Mouse (Mus musculus) neural tube, embryonic 14.5 days (tissue): ENCODE data around the gene Pxn. TPM values are rescaled to one million over a fixed set of nuclear protein-coding genes. Genes with fewer than 3 reads are reported as not detected.

Experiments
- ATAC-seq: fragments of 200-750 bp; cut with Nextera tagmentation; 2 replicates; pipeline ENCODE4 v1.8.0; 2017; ENCODE audit warnings: low read depth, mild to moderate bottlenecking, moderate TSS enrichment, moderate library complexity
- H3K27ac ChIP-seq: fragments of 300-500 bp; sonication (generic); 2 replicates; pipeline ENCODE4 v1.5.1; 2014; ENCODE audit warnings: low read depth, mild to moderate bottlenecking, control low read depth, low read length, moderate library complexity, mixed read lengths
- H3K27me3 ChIP-seq: fragments of 300-500 bp; sonication (generic); 2 replicates; pipeline ENCODE4 v1.6.1; 2014; ENCODE audit warnings: low read length; ENCODE audit not compliant: control insufficient read depth, insufficient read depth
- H3K36me3 ChIP-seq: fragments of 300-500 bp; sonication (generic); 2 replicates; pipeline ENCODE4 v1.6.1; 2014; ENCODE audit warnings: low read length, mixed read lengths; ENCODE audit not compliant: control insufficient read depth, insufficient read depth
- H3K4me1 ChIP-seq: fragments of 300-500 bp; sonication (generic); 2 replicates; pipeline ENCODE4 v1.6.1; 2014; ENCODE audit warnings: low read length; ENCODE audit not compliant: control insufficient read depth, insufficient read depth
- H3K4me2 ChIP-seq: fragments of 300-500 bp; sonication (generic); 2 replicates; pipeline ENCODE4 v1.6.1; 2014; ENCODE audit warnings: mild to moderate bottlenecking, low read depth, low read length, control low read depth
- H3K4me3 ChIP-seq: fragments of 300-500 bp; sonication (generic); 2 replicates; pipeline ENCODE4 v1.5.1; 2014; ENCODE audit warnings: low read depth, low read length, control low read depth, mixed read lengths
- H3K9ac ChIP-seq: fragments of 300-500 bp; sonication (generic); replicated peaks from 2 replicates; pipeline ENCODE4 v1.6.1; 2014; ENCODE audit warnings: low read depth, mild to moderate bottlenecking, control low read depth, low read length, mixed read lengths
- H3K9me3 ChIP-seq: fragments of 300-500 bp; sonication (generic); 2 replicates; pipeline ENCODE4 v1.6.1; 2016; ENCODE audit warnings: low read length; ENCODE audit not compliant: control insufficient read depth
- WGBS: fragments of 180-500 bp; shearing (Covaris S2); extraction: QIAGEN DNeasy Blood & Tissue Kit; methylation state at CpG from one replicate; pipeline ENCODE4 v1.1.7; 2014; 5-methylcytosine and 5-hydroxymethylcytosine counted together
- polyA plus RNA-seq: library from polyadenylated mRNA; unstranded; fragments of >200 nt; fragmentation: Nextera tagmentation; extraction: Ambion mirVana; gene quantifications from 2 replicates; pipeline ENCODE4 v1.2.1, GENCODE M21; 2014

Gene Pxn
- polyA plus RNA-seq, 1 experiment from 2014 or later: 8.5 TPM

DNA sequence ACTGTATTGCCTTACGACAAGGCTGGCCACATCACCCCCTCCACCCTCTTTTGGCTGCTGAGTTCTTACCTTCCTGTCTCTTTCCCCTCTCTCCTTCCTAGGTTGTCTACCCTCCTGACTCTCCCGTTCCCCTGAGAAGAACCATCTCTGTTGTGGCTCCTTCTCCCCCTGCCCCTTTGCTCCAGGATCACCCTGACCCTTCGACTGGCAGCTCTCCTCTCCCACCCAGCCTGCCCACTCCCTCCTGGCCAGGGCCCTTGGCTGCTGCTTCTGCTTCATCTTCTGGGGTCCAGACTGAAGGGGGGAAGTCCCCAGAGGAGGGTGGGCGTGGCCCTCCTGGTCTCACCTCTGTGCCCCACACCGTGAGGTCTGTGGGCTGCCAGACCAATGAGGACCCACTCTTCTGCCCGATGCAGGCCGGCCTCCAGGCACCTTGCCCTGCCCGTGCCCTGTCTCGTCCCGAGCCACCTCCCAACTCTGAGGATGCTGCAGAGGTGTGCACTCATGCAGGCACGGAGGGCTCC, 44.1 kb downstream of the Pxn start:
- Histone ChIP-seq H3K9me3 (no peaks in the 10 kb centered on the region), H3K27ac (no peak overlapping the region), H3K36me3 (peaks cover 29% of the 10 kb centered on the region; the same call in 1 of the 2 replicates), H3K27me3 (no peaks in the 10 kb centered on the region), H3K4me1 (no peaks in the 10 kb centered on the region), H3K4me3 (no peak overlapping the region), H3K9ac (no peak overlapping the region), H3K4me2 (no peak overlapping the region)
- 87% methylated on average over 11 of the region's 11 CpGs for WGBS
- no peak for ATAC-seq

DNA sequence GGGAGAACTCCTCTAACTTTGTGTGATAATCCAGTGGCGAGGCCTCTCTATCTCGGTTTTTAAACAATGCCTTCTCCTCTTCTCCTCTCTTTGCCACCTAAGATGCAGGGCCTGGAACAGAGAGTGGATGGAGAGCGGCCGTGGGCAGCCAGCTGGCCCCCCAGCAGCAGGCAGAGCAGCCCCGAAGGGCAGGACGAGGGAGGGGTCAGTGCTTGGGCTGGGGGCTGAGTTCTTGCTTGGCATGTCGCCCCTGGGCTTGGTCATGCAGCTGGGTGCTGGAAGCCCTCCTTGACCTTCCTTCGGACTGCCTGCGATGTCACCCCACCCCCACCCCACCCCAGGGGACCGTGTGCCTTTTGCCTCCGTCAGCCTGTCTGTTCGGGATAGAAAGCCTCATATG, 44.9 kb downstream of the Pxn start:
- 80% methylated on average over 12 of the region's 12 CpGs for WGBS
- no peaks in the 10 kb centered on the region for H3K4me1 ChIP-seq
- H3K9me3 ChIP-seq: no peaks in the 10 kb centered on the region
- H3K36me3 ChIP-seq: peaks cover 29% of the 10 kb centered on the region; the same call in 1 of the 2 replicates
- H3K27ac ChIP-seq: no peak overlapping the region
- no peaks in the 10 kb centered on the region for H3K27me3 ChIP-seq
- no peak overlapping the region for H3K4me2 ChIP-seq
- no peak overlapping the region for H3K9ac ChIP-seq
- no peak overlapping the region for H3K4me3 ChIP-seq
- ATAC-seq: no peak

DNA sequence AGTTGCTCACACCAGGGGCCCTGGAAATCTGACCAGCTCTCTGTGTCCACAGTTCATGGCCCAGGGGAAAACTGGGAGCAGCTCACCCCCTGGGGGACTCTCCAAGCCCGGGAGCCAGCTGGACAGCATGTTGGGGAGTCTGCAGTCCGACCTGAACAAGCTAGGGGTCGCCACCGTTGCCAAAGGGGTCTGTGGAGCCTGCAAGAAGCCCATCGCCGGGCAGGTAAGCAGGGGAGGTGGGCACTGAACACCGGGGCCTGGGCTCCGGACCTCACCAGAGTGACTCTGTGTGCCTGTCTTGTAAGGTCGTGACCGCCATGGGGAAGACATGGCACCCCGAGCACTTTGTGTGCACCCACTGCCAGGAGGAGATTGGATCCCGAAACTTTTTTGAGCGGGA, 45.3 kb downstream of the Pxn start:
- Histone ChIP-seq H3K4me3 (no peak overlapping the region), H3K36me3 (peaks cover 28% of the 10 kb centered on the region; the same call in 1 of the 2 replicates), H3K27ac (no peak overlapping the region), H3K27me3 (no peaks in the 10 kb centered on the region), H3K9ac (no peak overlapping the region), H3K9me3 (no peaks in the 10 kb centered on the region), H3K4me1 (no peaks in the 10 kb centered on the region), H3K4me2 (no peak overlapping the region)
- WGBS: 84% methylated on average over 13 of the region's 13 CpGs
- ATAC-seq: no peak

DNA sequence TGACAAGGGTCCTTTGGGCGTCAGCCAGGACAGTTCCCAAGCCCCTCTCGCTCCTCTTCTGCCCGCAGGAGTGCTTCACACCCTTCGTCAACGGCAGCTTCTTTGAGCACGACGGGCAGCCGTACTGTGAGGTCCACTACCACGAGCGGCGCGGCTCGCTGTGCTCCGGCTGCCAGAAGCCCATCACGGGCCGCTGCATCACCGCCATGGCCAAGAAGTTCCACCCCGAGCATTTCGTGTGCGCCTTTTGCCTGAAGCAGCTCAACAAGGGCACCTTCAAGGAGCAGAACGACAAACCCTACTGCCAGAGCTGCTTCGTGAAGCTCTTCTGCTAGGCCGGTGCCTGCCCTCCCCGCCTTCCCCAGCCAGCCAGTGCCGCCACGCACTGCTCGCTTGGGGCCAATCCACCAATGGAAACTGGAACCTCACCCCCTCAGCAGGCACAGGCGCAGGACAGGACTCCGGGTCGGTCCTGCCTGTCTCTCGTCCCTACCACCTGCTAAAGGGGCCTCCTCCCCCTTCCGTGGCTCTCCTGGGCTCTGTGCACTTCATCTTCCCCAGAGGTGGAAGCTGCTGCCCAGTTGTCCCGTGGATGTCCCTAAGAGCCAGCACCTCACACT, 47.4 kb downstream of the Pxn start:
- H3K36me3 ChIP-seq: peaks cover 18% of the 10 kb centered on the region; the same call in 1 of the 2 replicates
- H3K4me3 ChIP-seq: no peak overlapping the region
- no peaks in the 10 kb centered on the region for H3K27me3 ChIP-seq
- H3K4me1 ChIP-seq: no peaks in the 10 kb centered on the region
- WGBS: 88% methylated on average over 33 of the region's 33 CpGs
- H3K4me2 ChIP-seq: no peak overlapping the region
- no peak overlapping the region for H3K9ac ChIP-seq
- no peaks in the 10 kb centered on the region for H3K9me3 ChIP-seq
- no peak for ATAC-seq
- no peak overlapping the region for H3K27ac ChIP-seq

DNA sequence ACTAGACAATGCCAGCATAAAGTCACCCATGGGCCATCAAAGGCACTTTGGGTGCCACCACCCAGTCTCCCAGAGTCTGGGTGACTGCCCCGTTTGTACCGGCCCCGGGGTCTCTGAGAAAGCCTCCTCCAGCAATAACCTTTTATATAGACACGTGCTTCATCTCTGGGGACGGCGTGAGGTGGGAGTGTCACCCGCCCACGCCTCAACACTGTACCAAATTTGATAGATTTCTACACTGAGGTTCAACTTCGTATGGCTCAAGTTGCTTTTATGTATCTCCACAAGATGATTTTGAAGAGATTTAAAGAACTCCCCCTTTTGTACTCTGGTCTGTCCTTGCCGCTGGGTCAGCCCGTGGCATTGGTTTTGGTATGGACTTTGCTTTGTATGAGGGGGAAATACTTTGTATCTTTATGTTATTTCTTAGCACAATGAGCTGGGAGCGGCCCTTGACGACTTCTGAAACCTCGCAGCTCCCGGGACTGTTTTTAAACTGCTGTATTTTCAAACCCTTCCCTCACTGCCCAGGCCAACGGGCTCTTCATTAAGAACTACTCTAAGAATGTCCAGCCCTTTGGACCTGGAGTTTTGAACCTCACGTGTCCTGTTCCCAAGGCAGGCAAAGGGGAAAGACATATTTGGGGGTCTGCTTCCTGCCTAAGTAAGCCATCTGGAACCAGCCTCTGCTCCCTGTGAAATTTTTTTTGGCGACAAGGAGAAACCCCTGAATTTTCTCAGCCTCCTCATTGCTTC, 48.2 kb downstream of the Pxn start:
- no peak for ATAC-seq
- peaks cover 14% of the 10 kb centered on the region; the same call in 1 of the 2 replicates for H3K36me3 ChIP-seq
- WGBS: 91% methylated on average over 18 of the region's 18 CpGs
- no peaks in the 10 kb centered on the region for H3K27me3 ChIP-seq
- H3K27ac ChIP-seq: no peak overlapping the region
- no peaks in the 10 kb centered on the region for H3K9me3 ChIP-seq
- H3K4me3 ChIP-seq: no peak overlapping the region
- no peak overlapping the region for H3K9ac ChIP-seq
- no peak overlapping the region for H3K4me2 ChIP-seq
- no peaks in the 10 kb centered on the region for H3K4me1 ChIP-seq

DNA sequence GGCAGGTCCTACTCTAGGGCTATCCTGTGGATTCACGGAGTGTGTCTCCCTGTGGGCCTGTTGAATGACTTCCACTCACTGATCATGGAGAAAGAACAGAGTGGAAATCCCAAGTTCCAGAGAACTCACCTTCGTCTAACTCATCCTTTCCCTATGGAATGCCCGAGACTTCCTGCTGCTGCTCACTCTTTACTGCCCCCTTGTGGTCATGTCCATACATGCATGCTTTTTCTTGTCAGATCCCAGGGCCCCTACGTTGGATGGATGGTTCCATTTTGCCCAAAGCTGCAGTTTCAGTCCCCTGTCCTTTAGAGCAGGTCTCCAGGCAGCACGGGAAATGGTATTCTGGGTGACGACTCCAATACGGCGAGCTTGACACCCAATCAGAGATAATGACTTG, 49.7 kb downstream of the Pxn start:
- Histone ChIP-seq H3K27ac (no peak overlapping the region), H3K9ac (no peak overlapping the region), H3K9me3 (no peaks in the 10 kb centered on the region), H3K27me3 (no peaks in the 10 kb centered on the region), H3K4me1 (peaks cover 6% of the 10 kb centered on the region), H3K36me3 (peaks cover 17% of the 10 kb centered on the region; the same call in 1 of the 2 replicates), H3K4me2 (no peak overlapping the region), H3K4me3 (no peak overlapping the region)
- no peak for ATAC-seq
- WGBS: 12% methylated on average over 8 of the region's 8 CpGs

DNA sequence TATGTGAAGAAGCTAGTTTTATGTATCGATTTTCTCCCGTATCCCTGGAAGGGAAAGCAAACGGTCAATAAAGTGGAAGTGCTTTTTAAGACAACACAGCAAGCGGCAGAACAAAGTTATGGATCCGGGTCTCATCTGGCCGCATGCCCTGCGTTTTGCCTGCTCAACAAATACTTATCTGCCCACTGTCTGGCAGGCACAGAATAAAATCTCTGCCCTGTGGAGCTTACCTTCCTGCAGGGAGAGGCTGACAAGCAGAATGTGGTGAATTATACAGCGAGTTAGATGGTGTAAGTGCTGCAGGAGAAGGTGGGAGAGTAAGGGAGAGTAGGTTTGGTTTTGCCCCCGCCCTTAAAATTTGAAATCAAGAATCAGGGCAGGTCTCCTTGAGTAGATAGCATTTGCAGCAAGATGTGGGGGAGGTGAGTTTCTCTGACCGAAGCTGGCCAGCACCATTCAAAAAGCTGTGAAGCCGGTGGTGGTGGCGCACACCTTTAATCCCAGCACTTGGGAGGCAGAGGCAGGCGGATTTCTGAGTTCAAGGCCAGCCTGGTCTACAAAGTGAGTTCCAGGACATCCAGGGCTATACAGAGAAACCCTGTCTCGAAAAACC, 51.8 kb downstream of the Pxn start:
- Histone ChIP-seq H3K27ac (no peak overlapping the region), H3K9ac (no peak overlapping the region), H3K36me3 (peaks cover 25% of the 10 kb centered on the region), H3K4me1 (peaks cover 6% of the 10 kb centered on the region), H3K27me3 (no peaks in the 10 kb centered on the region), H3K9me3 (no peaks in the 10 kb centered on the region), H3K4me3 (no peak overlapping the region), H3K4me2 (no peak overlapping the region)
- WGBS: 95% methylated on average over 14 of the region's 14 CpGs
- ATAC-seq: no peak

DNA sequence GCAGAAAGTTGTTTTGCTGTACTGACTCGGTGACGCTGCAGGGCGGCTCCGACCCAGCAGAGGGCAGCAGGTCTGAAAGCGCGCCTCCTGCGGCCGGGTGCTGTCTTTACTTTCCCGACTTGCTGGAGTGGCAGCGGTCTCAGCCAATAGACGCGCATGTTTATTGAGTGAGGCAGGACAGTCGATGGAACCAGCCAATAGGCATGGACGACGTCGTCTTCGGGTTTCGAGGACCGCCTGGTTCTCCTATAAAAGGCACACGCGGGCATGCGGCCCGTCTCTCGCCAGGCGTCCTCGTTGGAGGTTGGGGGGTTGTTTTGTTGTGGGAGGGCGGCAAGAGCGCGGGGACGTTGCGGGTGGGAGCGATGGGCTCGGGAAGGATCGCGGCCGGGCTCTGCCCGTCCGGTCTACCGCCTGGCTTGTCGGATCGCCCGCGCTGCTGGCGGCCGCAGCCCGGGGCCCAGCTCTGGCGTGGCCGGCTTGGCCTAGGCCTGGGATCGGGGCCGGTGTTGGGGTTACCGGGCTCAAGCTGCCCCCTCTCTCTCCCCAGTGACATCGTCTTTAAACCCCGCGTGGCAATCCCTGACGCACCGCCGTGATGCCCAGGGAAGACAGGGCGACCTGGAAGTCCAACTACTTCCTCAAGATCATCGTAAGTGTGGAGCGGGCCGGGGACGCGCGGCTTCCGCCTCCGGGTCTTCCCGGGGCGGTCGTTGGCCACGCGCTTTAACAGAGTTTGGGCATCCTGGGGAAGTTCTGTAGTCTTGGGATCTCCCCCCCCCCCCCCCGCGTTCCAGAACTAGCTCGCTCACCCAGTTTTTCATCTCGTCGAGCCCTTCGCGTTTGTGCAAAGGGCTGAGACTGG, 53.0 kb downstream of the Pxn start, which contains the start of gene Rplp0:
Rplp0 (plus strand) TSS at position 231 of the 865 bp plus-strand sequence.
- H3K9me3 ChIP-seq: no peaks in the 10 kb centered on the region
- H3K27me3 ChIP-seq: no peaks in the 10 kb centered on the region
- peak within 1 kb of the TSS; percentile 83 for H3K27ac ChIP-seq
- peaks cover 7% of the 10 kb centered on the region for H3K4me1 ChIP-seq
- peak within 1 kb of the TSS; percentile 88 for H3K4me3 ChIP-seq
- peaks cover 29% of the 10 kb centered on the region for H3K36me3 ChIP-seq
- H3K9ac ChIP-seq: peak within 1 kb of the TSS; percentile 96
- ATAC-seq: peak; percentile 99
- WGBS: under 1% methylated on average over 73 of the region's 78 CpGs
- peak within 1 kb of the TSS; percentile 77 for H3K4me2 ChIP-seq
